Mouse (Mus musculus) lung, embryonic 15.5 days (tissue): ENCODE measurements at regions not wholly inside any gene's neighbourhood (a gene's known extent, or its start where the extent isn't known, plus 50 kb on each side); places are given as distances from the start of the nearest gene placed in this dataset.
A peak's percentile ranks its signal among the peaks of the same experiment; 100 is the strongest.

Experiments used
- ATAC-seq: fragments of 200-750 bp; cut with Nextera tagmentation; 2 replicates; pipeline ENCODE4 v1.8.0; 2017; ENCODE audit warnings: moderate number of reproducible peaks, borderline replicate concordance; ENCODE audit not compliant: low FRiP score, low TSS enrichment; ENCODE audit errors: extremely low read depth
- H3K27ac ChIP-seq: fragments of 300-500 bp; sonication (generic); 2 replicates; pipeline ENCODE4 v1.5.1; 2015; ENCODE audit warnings: moderate library complexity, mild to moderate bottlenecking, inconsistent platforms
- H3K27me3 ChIP-seq: fragments of 300-500 bp; sonication (generic); 2 replicates; pipeline ENCODE4 v1.6.1; 2015; ENCODE audit warnings: inconsistent platforms
- H3K36me3 ChIP-seq: fragments of 300-500 bp; sonication (generic); 2 replicates; pipeline ENCODE4 v1.6.1; 2015; ENCODE audit warnings: inconsistent platforms
- H3K4me1 ChIP-seq: fragments of 300-500 bp; sonication (generic); 2 replicates; pipeline ENCODE4 v1.6.1; 2015; ENCODE audit warnings: inconsistent platforms
- H3K4me2 ChIP-seq: fragments of 300-500 bp; sonication (generic); 2 replicates; pipeline ENCODE4 v1.6.1; 2015; ENCODE audit warnings: inconsistent platforms, mild to moderate bottlenecking, moderate library complexity
- H3K4me3 ChIP-seq: fragments of 300-500 bp; sonication (generic); 2 replicates; pipeline ENCODE4 v1.5.1; 2015; ENCODE audit warnings: mild to moderate bottlenecking, inconsistent platforms
- H3K9ac ChIP-seq: fragments of 300-500 bp; sonication (generic); 2 replicates; pipeline ENCODE4 v1.6.1; 2015; ENCODE audit warnings: inconsistent platforms
- H3K9me3 ChIP-seq: fragments of 300-500 bp; sonication (generic); 2 replicates; pipeline ENCODE4 v1.6.1; 2016; ENCODE audit warnings: inconsistent platforms
- WGBS: fragments of 180-500 bp; shearing (Covaris S2); methylation state at CpG from one replicate; pipeline ENCODE4 v1.1.7; 2015; 5-methylcytosine and 5-hydroxymethylcytosine counted together

GRCm38 (mm10) chr5:41563441-41563840 is 144.5 kb downstream of the Rab28 start:
- Histone ChIP-seq H3K4me2 (no peak overlapping the region), H3K4me1 (no peaks in the 10 kb centered on the region), H3K27ac (no peak overlapping the region), H3K27me3 (no peaks in the 10 kb centered on the region), H3K9ac (no peak overlapping the region), H3K9me3 (no peaks in the 10 kb centered on the region), H3K4me3 (no peak overlapping the region), H3K36me3 (no peaks in the 10 kb centered on the region)
- ATAC-seq = no peak
- WGBS = 56% methylated on average over 4 of the region's 4 CpGs

DNA sequence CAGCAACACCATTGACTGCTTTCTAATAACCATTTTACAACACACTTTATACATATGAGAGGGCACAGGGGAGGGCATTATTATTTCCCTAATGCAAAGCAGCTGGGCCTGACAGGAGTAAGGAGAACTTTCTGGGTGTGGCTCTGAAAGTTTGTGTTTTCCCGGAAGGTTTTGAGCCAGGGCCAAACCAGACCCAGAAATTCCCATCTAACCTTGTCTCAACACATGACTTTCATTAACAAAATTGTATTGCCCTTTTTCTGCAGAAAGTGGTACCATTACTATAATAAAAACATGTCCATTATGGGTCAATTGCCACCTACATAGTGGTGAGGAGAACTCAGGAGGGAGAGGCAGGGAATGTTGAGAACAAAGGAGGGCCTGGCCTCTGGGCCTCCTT is 145.7 kb downstream of the Rab28 start:
- no peak overlapping the region for H3K27ac ChIP-seq
- H3K4me3 ChIP-seq = no peak overlapping the region
- no peaks in the 10 kb centered on the region for H3K36me3 ChIP-seq
- H3K27me3 ChIP-seq = no peaks in the 10 kb centered on the region
- no peak overlapping the region for H3K4me2 ChIP-seq
- 56% methylated on average over 1 of the region's 1 CpGs for WGBS
- H3K9ac ChIP-seq = no peak overlapping the region
- no peaks in the 10 kb centered on the region for H3K4me1 ChIP-seq
- H3K9me3 ChIP-seq = no peaks in the 10 kb centered on the region
- no peak for ATAC-seq

DNA sequence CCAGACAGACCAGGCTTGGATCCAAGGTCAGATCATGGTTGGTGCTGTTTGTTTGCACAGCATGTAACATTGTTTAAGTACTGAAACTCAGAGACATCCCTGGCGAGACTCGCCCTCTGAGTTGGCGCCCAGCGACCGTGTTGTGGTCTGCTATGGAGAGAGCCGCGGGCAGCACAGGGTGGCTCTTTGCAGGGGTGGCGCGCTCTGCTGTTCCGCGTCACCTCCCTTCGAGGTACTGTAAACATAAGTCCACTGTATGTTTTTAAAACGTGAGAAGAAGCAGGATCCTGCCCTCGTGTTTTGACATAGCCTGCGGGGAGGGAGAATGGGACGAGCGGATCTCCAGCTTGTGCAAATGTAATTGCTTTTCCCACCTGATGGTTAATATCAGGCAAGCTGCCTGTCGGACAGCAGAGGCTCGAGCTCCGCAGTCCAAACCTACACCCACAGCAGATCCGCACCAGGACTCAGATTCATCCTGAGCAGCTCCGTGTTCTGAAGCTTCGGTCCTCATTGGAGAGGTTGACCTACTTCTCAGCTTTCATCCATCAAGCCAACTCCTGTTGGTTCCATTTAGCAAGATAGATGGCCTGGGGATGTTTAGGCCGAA is 151.2 kb downstream of the Rab28 start:
- H3K36me3 ChIP-seq = no peaks in the 10 kb centered on the region
- H3K27ac ChIP-seq = no peak overlapping the region
- H3K4me2 ChIP-seq = peak overlapping the region; percentile 51
- no peak for ATAC-seq
- 16% methylated on average over 24 of the region's 24 CpGs for WGBS
- H3K4me3 ChIP-seq = peak overlapping the region; percentile 22
- H3K9me3 ChIP-seq = no peaks in the 10 kb centered on the region
- no peaks in the 10 kb centered on the region for H3K27me3 ChIP-seq
- no peaks in the 10 kb centered on the region for H3K4me1 ChIP-seq
- H3K9ac ChIP-seq = no peak overlapping the region

- H3K4me3 ChIP-seq = no peak overlapping the region
- no peaks in the 10 kb centered on the region for H3K9me3 ChIP-seq
- H3K27ac ChIP-seq = no peak overlapping the region
- H3K36me3 ChIP-seq = no peaks in the 10 kb centered on the region
- ATAC-seq = no peak
- no peak overlapping the region for H3K9ac ChIP-seq
- no peaks in the 10 kb centered on the region for H3K4me1 ChIP-seq
- 78% methylated on average over 3 of the region's 3 CpGs for whole genome bisulfite sequencing
- no peaks in the 10 kb centered on the region for H3K27me3 ChIP-seq
- no peak overlapping the region for H3K4me2 ChIP-seq
Observed at GRCm38 (mm10) chr5:41554312-41554711, 153.6 kb downstream of the Rab28 start.

- no peak overlapping the region for H3K9ac ChIP-seq
- no peaks in the 10 kb centered on the region for H3K4me1 ChIP-seq
- no peak overlapping the region for H3K4me3 ChIP-seq
- no peak overlapping the region for H3K4me2 ChIP-seq
- H3K36me3 ChIP-seq = no peaks in the 10 kb centered on the region
- no peak for ATAC-seq
- H3K27me3 ChIP-seq = no peaks in the 10 kb centered on the region
- WGBS = 37% methylated on average over 2 of the region's 2 CpGs
- H3K9me3 ChIP-seq = no peaks in the 10 kb centered on the region
- H3K27ac ChIP-seq = no peak overlapping the region
Observed at GRCm38 (mm10) chr5:41550063-41550462, 157.9 kb downstream of the Rab28 start.

GRCm38 (mm10) chr5:41546909-41547308 is 161.0 kb downstream of the Rab28 start:
- ATAC-seq = no peak
- H3K27ac ChIP-seq = no peak overlapping the region
- WGBS = 14% methylated on average over 4 of the region's 4 CpGs
- no peak overlapping the region for H3K4me2 ChIP-seq
- H3K9ac ChIP-seq = no peak overlapping the region
- H3K9me3 ChIP-seq = no peaks in the 10 kb centered on the region
- no peaks in the 10 kb centered on the region for H3K36me3 ChIP-seq
- H3K4me1 ChIP-seq = no peaks in the 10 kb centered on the region
- no peaks in the 10 kb centered on the region for H3K27me3 ChIP-seq
- no peak overlapping the region for H3K4me3 ChIP-seq

DNA sequence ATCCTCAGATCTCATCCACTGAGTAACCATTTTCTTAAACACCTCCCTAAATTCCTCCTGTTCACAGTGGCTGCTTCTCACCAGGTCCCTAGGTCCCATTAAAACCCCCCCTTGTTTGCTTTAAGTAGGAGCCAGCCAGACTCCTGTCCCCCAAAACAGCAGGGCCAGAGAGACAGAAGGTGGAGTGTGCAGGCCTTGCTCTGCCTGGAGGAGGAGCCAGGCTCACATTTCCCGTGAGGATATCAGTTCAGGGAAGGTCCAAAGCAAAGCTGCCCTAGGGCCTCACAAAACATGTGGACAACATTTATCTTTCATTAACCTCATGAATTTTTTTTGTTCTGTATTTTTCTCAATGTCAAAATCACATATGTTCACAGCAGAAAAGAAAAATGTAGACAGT is 167.2 kb downstream of the Rab28 start:
- no peaks in the 10 kb centered on the region for H3K27me3 ChIP-seq
- H3K4me3 ChIP-seq = no peak overlapping the region
- H3K36me3 ChIP-seq = no peaks in the 10 kb centered on the region
- ATAC-seq = no peak
- H3K9ac ChIP-seq = no peak overlapping the region
- H3K9me3 ChIP-seq = no peaks in the 10 kb centered on the region
- H3K4me2 ChIP-seq = no peak overlapping the region
- WGBS = 9% methylated on average over 1 of the region's 1 CpGs
- H3K4me1 ChIP-seq = no peaks in the 10 kb centered on the region
- no peak overlapping the region for H3K27ac ChIP-seq

- no peaks in the 10 kb centered on the region for H3K4me1 ChIP-seq
- H3K9ac ChIP-seq = no peak overlapping the region
- no peak overlapping the region for H3K4me3 ChIP-seq
- H3K27me3 ChIP-seq = no peaks in the 10 kb centered on the region
- H3K36me3 ChIP-seq = no peaks in the 10 kb centered on the region
- no peak overlapping the region for H3K27ac ChIP-seq
- no peak overlapping the region for H3K4me2 ChIP-seq
- no peaks in the 10 kb centered on the region for H3K9me3 ChIP-seq
- WGBS = 61% methylated on average over 2 of the region's 2 CpGs
- ATAC-seq = no peak
Observed at GRCm38 (mm10) chr5:41534598-41534997, 173.4 kb downstream of the Rab28 start.
